Mouse (Mus musculus) B cell, adult 67 days (primary cell): ENCODE measurements around the gene Aldh1b1. TPM values are rescaled to one million over a fixed set of nuclear protein-coding genes. Genes with fewer than 3 reads are reported as not detected.

Experiments used
- total RNA-seq, 2 experiments: library from RNA; stranded (reverse); gene quantifications; 4 replicates each; pipeline ENCODE4 v1.2.4; 2023

Gene Aldh1b1
- total RNA-seq = 1 to 10 TPM; 3.0 to 4.7 TPM

GRCm38 (mm10) chr4:45798964-45799363 is at the start of gene Aldh1b1:
Gene Aldh1b1 (plus strand): TSS chr4:45799022.

GRCm38 (mm10) chr4:45826275-45827040 is 27.6 kb downstream of the Aldh1b1 start, which contains the start of gene Igfbpl1:
Gene Igfbpl1 (minus strand): TSS chr4:45826923.

DNA sequence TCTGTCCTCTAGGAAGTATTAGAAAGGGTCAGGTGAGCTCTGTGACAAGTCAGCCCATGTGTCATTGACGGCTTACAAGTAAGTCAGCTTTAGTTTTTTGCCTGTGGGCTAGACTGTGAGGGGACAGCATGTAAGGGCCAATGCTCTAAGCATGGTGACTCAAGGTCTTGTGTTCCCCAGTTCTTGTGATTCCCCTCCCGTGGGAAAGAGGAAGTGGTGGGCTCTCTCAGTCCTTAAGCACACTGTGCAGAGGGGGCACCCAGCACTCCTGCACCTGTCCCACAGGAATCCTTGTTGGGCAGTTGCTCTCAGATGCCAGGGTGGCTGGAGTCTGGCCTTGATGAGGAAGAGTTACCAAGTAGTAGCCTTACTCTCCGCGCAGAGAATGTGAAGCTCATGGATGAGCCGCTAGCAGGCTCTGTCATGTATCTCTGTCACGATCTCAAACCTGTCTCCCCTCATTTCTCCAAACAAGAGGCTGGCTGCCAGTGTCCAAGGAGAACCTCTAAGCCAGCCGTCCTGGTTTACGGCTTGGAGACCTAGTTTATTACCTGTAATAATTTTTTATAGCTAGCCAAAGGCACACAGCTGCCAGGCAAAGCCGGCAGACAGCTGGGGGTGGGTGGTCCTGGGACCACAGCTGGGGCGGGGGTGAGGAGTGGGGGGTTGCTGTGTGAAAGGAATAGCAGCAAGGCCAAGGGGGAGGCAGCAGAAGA is 49.4 kb downstream of the Aldh1b1 start, which contains the start of gene Stra6l:
Gene Stra6l (plus strand): TSS at position 556 of the 716 bp plus-strand sequence.

Other genes with a start within 250 kb of the Aldh1b1 start
- not detected for gene Igfbpl1, start 27.9 kb downstream of the Aldh1b1 start, total RNA-seq
- under 1 TPM in 1 of 2 experiments, not detected in 1; 0.15 TPM for gene Stra6l, start 49.6 kb downstream of the Aldh1b1 start, total RNA-seq
- under 1 TPM; 0.50 to 0.64 TPM for gene Ccdc180, start 91.3 kb downstream of the Aldh1b1 start, total RNA-seq
- gene Tdrd7, start 166.3 kb downstream of the Aldh1b1 start, total RNA-seq = 10 to 100 TPM; 20.2 to 21.0 TPM
- not detected for gene Tmod1, start 239.9 kb downstream of the Aldh1b1 start, total RNA-seq